Mouse (Mus musculus) layer of hippocampus, adult 9-11 months (tissue): ENCODE measurements around the gene 2510039O18Rik.

ENCODE experiments used
- DNase-seq: peaks from one replicate; pipeline ENCODE4 v3.0.0; 2022

2510039O18Rik gene

DNA sequence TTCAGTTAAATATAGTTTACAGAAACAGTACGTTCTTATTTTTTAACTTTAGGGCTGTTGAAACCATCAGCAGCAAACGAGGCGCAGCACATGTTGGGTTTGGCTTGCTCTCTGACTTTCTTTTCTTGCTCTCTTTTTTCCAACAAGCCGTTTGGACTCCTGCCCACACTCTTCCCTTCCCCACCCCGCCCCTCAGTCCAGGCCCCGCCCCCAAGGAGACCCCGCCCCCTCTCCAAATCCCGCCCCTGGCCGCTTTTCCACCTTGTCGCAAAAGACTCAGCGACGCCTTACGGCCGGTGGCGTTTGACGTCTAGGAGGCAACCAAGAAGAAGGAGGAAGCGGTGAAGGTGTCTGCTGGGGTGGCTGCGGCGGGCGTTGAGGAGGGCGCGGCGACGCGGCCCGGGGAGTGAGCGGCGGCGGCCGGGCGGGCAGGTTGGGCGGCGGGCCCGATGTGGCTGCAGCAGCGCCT, at the start of gene 2510039O18Rik:
2510039O18Rik (plus strand) TSS at position 320 of the 469 bp plus-strand sequence.
- DNase-seq, result peak; percentile 86

DNA sequence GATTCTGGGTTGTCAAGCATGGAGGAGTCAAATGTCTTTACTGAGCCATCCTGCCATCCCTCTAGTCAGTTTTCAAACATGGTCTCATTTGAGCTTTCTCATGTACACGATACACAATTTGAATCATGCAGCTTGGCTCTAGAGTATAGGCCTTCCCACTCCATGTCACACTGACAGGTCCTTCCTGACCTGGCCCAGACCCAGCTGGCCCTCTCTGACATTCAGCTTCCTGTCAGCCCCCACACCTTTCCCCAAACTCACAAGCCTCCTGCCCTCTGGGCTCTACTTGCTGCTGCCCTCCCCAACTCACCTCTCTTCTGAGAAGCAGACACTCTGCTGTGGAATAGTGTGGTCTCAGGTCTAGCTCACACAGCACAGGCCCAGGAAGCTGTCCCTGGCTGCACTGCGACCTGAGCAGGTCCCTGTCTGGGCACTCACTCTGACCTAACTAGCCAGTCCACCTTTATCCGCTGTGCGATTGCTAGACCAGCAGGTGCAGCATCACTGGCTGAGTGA, 44.8 kb upstream of the 2510039O18Rik start:
- no peak for DNase-seq

DNA sequence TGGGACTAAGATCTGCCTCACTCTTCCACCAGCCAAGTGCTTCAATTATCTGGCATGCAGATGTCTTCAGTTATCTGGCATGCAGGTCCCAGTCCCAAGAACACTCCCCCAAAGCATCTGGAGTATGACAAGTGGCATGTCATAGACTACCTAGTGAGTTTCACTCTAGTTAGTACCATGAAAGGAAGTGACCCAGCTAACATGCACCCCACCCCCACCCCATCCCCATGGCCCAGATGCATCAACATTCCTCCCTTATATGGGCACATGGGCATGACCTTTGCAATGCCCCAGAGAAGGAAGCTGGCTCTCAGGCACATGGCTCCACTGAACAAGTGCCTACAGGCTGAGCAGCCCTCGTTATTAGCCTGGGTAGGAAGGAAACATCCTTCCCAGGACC, 44.3 kb upstream of the 2510039O18Rik start:
- DNase-seq, result no peak

DNA sequence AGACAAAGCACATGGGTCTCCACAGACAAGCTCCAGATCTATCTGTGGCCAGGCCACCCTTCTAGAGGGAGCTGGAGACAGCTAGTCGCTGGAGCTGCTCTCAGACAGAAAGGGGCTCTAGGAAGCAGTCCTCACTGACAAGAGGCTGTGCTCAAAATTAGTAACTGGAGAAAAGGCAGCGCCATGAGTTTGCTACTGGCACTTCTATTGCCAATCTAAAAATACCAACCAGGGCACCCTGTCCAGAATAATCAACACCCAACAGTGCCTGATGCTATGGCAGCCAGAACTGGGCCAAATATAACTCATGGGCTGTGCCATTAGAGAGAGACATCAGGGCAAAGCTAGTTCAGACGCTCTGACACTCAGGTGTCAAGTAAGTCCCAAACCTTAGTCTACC, 43.3 kb upstream of the 2510039O18Rik start:
- peak; percentile 48 for DNase-seq

DNA sequence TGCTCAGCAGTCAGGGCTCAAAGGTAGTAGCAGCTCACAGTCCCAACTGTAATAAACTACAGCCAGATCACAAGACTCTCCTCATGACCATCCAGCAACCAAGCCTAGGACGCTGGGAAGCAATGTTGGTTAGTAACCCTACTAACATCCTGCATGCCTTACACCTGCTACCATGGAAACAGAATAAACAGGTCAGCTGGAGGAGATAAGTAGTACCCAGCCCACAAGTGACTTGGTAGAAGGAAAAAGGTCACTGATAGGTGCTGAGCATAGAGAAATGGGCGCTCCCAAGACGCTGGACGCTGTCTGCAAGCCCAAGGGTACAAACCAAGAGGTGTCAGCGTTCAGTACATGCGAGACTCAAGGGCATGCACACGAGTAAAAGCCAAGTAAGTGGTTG, 40.2 kb upstream of the 2510039O18Rik start:
- DNase-seq, result no peak

DNA sequence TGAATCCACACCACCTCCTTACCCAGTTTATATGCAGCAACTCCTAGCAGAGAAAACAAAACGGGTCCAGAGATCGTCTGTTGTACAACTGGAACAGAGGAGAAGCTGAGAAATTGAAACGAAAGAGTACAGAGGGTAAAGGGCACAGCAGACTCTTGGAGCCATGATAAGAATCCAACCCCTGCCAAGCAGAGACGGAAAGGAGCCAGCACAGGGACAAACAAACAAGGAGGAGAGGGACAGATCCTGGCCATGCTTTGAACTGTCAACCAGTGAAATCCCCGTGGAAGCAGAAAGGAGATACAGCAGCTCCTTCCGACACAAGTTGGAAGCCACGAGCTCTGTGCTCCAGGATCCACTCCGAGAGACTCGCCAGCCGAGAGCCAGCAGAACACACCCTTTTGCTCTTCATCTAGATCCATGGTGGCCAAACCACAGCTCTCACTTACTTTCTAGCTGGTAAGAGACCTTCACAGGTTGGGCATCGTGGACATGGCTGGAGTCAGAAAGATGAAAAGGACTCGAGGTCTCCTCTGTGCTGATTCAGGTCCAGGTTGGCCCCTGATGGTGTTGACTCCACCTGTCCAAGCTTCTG, 37.7 kb upstream of the 2510039O18Rik start:
- no peak for DNase-seq

DNA sequence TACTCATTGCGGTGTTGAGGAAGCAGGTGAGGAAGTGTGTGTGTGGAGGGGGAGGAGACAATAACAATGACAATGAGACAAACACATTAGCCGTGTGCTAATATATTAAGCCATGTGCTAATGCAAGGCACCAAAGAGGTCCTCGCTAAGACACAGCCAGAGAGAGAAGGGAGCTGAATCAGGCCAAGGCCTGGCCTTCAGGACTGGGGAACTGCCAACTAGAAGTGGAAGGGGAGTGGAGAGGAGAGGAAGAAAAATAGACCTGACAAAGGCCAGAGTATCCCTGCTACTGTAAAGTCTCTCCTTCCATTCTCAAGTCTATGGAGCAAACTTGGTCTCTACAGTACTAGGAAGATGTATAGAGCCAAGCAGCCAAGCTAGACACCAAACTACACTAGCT, 37.1 kb upstream of the 2510039O18Rik start:
- DNase-seq, result no peak

DNA sequence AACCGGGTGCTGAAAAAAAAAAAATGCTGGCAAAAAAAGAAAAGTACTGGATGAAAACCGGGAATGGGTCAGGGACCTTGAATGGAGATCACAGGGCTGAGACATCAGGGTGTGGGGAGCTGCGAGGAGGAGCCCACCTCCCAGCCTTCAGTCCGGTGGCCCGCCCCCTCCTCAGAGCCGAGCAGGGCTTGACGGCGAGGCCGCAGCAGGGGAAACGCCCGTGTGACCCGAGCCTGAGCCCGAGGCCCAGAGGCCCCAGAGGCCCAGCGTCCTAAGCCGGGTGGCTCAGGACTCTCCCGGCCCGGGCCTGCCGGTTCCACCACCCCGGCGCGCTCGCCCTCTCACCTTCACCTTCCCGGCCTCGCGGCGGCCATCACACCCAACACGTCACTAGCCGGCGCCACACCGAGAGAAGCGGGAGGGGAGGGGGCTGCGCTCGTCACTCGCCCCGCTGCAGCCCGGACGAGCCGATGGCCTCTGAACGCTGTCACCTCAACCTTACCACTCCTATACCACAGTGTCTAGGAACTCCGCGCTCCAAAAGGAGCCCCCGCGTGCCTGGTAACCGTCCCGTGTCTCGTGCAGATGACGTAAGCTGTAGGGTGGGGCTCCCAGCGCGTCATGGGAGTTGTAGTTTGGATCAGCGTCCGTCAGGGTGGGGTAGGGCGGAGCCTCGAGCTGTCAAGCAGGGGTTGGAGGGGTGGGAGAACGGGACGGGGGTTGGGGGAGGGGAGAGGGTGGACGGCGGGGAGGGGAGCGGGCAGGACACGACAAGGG, 36.2 kb upstream of the 2510039O18Rik start, which contains the start of gene Mfn2:
Mfn2 (minus strand) TSS at position 392 of the 777 bp plus-strand sequence.
- DNase-seq, result peak; percentile 94

DNA sequence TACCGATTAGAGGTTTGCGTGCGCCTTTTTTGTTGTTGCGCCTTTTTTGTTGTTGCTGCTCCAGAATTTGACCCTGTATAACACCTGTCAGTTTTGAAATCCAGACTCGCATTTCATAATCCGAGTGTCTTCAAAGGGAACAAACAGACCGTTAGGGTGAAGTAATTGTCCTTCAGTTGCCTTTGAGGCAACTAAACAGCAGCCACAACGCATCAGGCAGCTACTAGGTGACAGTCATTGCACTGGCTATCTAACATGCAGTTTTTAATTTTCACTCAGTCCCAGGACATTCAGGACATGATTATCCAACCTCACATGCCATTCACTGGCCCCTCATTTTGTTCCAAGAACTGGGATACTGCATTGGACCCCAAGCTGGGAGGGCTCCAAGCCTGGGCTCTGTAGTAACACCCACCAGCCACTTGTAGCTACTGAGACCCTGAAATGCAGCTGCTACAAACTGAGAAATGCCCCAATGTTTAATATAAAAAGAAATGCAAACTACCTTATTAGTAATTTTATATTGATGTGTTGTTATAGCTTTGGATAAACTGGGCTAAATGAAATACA, 35.5 kb upstream of the 2510039O18Rik start:
- DNase-seq, result no peak

DNA sequence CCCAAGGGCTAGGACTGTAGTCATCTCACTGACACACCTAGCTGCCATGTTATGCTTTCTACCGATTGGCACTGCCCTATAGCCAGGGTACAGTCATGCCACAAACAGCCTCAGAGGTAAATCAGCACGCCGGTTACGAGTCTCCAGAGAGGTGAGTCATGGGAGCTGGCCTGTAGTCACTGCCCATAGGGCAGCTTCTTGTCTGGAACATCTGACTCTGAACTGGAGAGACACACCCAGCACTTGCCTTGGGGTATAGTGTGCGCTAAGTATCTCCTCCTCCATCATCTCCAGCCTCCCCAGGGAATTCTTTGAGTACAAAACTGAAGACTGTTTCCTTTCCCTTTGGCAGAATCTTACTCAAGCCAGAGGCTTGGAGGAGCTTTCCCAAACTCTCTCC, 34.5 kb upstream of the 2510039O18Rik start:
- DNase-seq, result no peak

DNA sequence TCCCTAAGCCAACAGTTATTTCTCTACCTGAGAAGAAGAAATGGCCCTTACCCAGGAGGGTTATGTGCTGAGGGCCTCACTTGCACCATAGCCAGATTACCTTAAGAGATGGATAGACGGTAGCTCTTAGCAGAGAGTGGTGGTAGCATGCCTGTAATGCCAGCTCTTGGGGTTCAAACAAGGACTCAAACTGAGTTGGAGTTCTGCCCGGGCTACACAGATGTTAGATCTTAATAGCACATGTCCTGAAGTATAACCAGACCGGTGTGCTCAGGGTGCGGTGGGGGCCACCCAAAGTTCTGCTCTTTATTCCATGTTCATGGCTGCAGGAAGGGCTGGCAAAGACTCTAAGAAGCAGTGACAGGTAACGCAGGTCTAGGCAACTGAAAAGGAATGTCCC, 31.2 kb upstream of the 2510039O18Rik start:
- no peak for DNase-seq

DNA sequence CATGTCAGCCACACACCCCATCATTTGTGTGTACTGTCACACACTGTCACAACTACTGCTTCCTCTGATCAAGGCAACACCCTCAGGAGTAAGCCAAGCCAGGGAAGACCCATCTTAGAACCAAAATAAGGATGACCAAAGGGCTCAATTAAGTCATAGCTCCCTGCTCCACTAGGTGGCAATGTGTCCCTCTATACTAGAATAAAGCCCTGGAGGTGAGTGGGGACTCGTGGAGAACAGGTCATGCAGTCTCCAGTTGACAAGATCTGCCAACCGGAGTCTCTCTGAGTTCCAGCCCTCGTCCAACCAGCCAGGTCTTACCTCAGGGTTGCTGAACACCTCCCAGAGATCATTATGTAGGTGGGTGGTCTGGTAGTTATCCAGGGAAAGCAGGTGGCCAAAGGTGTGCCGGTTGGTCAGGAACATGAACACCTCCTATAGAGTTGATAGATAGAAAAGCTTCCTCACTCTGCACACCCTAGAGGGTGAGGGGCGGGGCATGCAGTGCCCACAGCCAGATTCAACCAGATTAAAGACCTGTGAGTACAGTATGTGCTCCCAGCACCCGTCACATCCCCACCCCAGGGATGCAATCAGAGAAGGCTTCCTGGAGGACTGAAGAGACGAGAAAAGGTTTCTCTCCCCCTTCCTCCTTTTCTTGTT, 22.1 kb upstream of the 2510039O18Rik start:
- DNase-seq, result no peak

DNA sequence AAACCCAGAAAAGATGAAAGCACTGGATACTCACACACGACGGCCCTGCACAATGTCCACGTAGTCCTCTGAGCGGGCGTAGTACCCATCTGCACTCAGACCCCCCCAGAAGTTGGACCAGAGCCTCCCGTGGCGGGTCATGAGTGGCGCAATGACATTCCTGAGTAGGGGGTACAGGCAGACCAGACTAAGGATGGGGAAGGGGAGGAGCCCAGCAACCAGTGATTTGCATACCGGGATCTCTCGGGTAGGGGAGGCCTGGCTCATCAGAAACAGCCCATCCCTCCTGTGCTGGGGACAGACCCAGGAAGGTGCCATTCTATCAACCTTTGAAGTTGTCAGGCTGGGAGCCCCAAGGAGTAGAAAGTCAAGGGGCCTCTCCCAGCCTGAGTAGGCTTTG, 19.7 kb upstream of the 2510039O18Rik start:
- DNase-seq, result no peak

DNA sequence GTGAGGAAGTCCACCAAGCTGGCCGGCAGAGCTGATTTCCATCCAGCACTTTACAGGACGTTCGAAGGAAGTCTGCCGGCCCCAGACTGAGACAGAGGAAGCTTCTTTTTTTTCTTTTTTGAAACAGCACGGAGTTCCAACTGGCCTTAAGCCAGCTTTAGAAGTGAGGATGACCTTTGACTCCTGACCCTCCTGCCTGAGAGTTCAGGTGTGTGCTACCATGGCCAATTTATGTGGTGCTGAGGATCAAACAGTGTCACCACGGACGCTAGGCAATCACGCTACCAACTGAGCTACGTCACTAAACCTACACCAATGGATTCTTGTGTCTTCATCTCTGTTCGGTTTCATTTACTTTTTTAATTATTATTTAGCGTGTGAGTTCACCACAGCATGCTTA, 18.4 kb upstream of the 2510039O18Rik start:
- DNase-seq, result no peak

DNA sequence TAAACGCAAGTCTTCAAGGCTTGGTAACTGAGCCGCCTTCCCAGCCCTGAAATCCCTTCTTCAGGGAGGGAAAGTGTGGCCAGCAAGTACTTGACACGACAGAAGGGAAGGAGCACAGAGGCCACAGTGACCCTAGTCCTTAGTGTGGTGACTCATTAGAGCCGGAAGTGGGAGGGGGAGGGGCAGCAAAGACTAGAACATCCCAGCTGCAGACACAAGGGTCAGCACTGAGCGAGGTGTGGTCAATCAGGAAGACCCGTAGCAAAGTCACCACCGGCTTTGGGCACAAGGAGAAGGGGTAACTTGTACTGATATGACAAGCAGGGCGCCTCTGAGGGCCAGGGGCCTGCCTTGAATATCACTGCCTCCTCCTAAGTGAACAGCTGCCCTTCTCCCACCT, 13.0 kb upstream of the 2510039O18Rik start:
- no peak for DNase-seq

DNA sequence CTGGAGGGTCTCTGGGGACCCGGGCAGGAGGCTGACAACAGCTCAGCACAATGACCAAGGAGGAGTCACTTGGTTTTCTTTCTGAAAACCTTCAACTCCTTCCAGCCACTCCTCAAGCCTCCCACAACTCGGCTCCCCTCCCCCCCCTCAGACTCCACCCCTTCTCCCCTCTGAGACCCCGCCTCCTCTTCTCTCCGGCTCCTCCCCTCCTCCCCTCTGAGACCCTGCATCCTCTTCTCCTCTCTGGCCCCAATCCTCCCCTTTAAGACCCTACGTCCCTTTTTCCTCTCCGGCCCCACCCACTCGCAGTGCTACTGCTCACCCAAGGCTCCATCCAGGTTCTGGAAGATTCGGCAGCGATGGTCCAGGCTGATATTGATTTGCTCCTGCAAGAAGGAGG, 12.6 kb upstream of the 2510039O18Rik start:
- no peak for DNase-seq

DNA sequence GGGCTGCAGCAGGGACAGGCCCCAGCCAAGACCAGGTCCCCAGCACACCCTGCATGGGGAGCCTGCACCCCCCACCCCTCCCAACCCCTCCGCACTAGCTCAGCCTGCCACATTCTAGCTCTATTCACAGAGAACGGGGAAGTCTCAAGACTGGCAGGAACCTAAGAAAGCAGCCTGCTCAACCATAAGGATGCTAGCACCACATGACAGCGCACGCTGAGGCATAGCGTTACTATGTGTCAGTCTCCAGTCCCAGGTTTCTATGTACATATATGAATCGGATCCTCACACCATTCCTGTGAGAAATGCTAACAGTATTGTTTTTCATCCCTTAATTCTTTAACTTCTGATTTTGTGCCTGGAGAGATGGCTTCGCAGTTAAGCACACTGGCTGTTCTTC, 12.2 kb upstream of the 2510039O18Rik start:
- DNase-seq, result no peak

DNA sequence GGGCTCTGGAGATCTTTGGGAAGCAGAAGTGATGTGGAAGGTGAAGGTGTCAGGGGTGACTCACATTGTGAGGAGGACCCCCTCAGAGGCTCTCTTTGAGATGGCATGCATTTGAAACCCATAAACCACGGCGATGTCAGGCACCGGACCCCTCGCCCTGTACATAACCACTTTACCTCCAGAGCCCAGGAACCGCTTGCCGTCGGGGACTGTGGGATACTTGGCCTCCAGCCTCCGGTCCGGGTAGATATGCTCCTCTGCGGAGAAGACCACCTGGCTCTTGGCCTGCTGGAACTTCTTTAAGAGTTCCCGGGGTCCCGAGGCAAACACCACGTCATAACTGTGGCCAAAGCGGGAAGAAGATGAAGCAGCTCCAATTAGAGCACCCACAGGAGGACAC, 9.7 kb upstream of the 2510039O18Rik start:
- no peak for DNase-seq

DNA sequence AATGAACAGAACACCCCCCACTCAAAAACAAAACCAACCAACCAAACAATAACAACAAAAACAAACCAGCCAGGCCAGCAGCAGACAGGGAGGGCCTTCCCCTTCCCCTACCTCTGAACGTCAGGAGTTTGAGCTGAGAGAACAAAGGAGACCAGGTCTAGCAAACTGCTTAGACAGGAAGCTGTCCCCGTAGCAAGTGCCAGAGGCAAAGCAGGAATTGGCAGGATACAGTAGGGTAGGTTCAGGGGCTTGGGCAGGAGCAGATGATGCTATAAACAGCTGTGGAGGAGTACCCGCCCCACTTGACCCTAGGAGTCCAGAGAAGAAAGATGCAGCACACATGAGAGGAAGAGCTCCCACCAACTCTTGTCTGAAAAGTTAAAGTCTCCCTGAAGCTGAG, 6.6 kb upstream of the 2510039O18Rik start:
- DNase-seq, result no peak

DNA sequence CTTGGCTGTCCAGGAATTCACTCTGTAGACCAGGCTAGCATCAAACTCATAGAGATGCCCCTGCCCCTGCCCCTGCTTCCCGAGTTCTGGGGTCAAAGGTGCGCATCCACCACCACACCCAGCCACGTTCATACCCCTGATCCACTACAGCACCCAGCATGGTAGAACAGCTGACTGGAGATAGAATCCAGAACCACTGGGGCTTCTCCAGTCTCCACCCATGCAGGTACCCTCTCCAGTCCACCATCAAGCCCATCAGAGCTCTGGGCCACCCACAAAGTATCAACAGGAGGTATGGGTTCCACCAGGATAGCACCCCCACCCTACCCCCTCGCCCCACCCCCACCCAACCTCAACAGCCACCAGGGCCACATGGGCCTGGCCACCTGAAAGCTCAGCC, 6.1 kb upstream of the 2510039O18Rik start:
- DNase-seq, result no peak

DNA sequence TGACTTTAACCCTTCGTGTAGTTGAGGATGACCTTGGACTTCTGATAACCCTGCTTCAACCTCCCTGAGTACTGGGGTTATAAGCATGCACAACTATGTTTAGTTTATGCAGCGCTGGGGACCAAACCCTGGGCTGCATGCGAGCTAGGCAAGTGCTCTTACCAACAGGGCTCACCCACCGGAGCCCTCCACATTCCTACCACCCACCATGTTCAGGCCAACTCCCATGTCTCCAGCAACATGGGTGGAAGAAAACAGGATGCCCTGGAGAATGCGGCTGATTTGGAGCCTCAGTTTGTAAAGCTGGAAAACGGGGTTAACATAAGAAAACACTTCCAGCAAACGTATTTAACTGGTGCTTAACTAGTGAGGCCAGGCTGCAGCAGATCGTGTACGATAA, 4.8 kb upstream of the 2510039O18Rik start:
- no peak for DNase-seq

DNA sequence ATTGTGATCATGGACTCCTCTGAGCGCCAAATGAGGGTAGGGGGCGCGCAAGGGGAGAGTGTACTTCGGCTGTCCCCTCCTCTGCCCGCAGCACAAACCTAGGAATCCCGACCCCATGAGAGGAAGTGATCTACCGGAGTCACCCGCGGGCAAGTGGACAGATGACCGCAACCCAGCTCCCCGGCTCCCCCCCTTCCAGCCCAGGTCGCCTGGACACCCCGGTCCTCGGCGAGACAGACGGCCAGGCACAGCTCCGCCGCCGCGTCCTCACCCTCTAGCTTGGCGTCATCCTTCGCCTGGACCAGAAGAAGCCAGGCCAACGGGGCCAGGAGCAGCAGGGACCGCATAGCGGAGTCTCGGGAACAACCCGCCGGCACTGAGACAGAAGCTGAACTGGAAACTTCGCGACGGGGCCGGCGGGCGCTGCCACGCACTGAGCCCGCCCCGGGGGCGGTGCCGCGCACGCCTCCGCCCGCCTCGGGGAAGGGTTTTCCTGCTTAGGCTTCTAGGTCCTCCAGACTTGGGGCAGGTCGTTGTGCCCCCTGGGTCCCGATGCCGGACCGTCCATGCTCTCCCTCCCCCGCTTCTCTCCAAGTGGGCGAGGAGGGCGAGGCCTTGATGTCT, 4.3 kb upstream of the 2510039O18Rik start, which contains the start of gene Plod1:
Plod1 (minus strand) TSS at position 437 of the 624 bp plus-strand sequence.
- peak; percentile 74 for DNase-seq

DNA sequence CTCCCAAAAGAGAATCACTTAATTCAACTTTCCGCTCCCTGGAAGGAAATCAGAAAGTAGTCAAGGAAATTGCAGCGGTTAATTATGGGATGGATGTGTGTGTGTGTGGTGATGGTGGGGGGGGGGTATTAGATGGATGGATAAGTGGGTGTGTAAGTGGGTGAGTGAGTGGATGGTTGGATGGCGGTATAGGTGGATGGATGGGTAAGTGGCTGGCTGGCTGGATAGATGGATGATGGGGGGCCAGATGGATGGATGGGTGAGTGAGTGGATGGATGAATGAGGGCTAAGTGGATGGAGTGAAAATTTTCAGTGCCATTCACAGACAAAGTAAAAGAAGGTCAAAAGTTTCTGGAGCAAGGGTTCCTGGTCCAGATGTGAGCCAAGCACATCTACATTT, 3.7 kb upstream of the 2510039O18Rik start:
- DNase-seq, result no peak
